Mouse (Mus musculus) kidney, embryonic 15.5 days (tissue): Measurements from ENCODE around the gene Rbm26. TPM values are rescaled to one million over a fixed set of nuclear protein-coding genes. Genes with fewer than 3 reads are reported as not detected.

ENCODE experiments used
- ATAC-seq: fragments of 200-750 bp; cut with Nextera tagmentation; replicated peaks from 2 replicates; pipeline ENCODE4 v1.8.0; 2017; ENCODE audit warnings: moderate TSS enrichment; ENCODE audit not compliant: low FRiP score
- H3K27ac ChIP-seq: fragments of 300-500 bp; sonication (generic); 2 replicates; pipeline ENCODE4 v1.5.1; 2015; ENCODE audit warnings: mild to moderate bottlenecking, inconsistent platforms
- H3K27me3 ChIP-seq: fragments of 300-500 bp; sonication (generic); 2 replicates; pipeline ENCODE4 v1.6.1; 2015; ENCODE audit warnings: inconsistent platforms
- H3K36me3 ChIP-seq: fragments of 300-500 bp; sonication (generic); 2 replicates; pipeline ENCODE4 v1.6.1; 2015; ENCODE audit warnings: inconsistent platforms
- H3K4me1 ChIP-seq: fragments of 300-500 bp; sonication (generic); 2 replicates; pipeline ENCODE4 v1.6.1; 2015; ENCODE audit warnings: inconsistent platforms
- H3K4me2 ChIP-seq: fragments of 300-500 bp; sonication (generic); 2 replicates; pipeline ENCODE4 v1.6.1; 2015; ENCODE audit warnings: moderate library complexity, mild to moderate bottlenecking, inconsistent platforms
- H3K4me3 ChIP-seq: fragments of 300-500 bp; sonication (generic); replicated peaks from 2 replicates; pipeline ENCODE4 v1.5.1; 2015; ENCODE audit warnings: mild to moderate bottlenecking, inconsistent platforms
- H3K9ac ChIP-seq: fragments of 300-500 bp; sonication (generic); 2 replicates; pipeline ENCODE4 v1.6.1; 2015; ENCODE audit warnings: mild to moderate bottlenecking, inconsistent platforms
- H3K9me3 ChIP-seq: fragments of 300-500 bp; sonication (generic); replicated peaks from 2 replicates; pipeline ENCODE4 v1.6.1; 2016; ENCODE audit warnings: inconsistent platforms
- WGBS: fragments of 180-500 bp; shearing (Covaris S2); methylation state at CpG from one replicate; pipeline ENCODE4 v1.1.7; 2015; ENCODE audit warnings: mixed read lengths; 5-methylcytosine and 5-hydroxymethylcytosine counted together
- polyA plus RNA-seq: library from polyadenylated mRNA; unstranded; fragments of >200 nt; fragmentation: Nextera tagmentation; extraction: Ambion mirVana; gene quantifications from 2 replicates; pipeline ENCODE4 v1.2.1, GENCODE M21; 2015

Rbm26 gene
- polyA plus RNA-seq, 1 experiment from 2014 or later: 34.0 TPM

- no peak overlapping the region for H3K4me2 ChIP-seq
- no peaks in the 10 kb centered on the region for H3K9me3 ChIP-seq
- H3K4me1 ChIP-seq: 0 out of 2 replicates have a peak, but pooled peaks cover 2% of the 10 kb centered on the region
- no peaks in the 10 kb centered on the region for H3K36me3 ChIP-seq
- H3K27me3 ChIP-seq: no peaks in the 10 kb centered on the region
- no peak overlapping the region for H3K9ac ChIP-seq
- no peak overlapping the region for H3K27ac ChIP-seq
- WGBS: 70% methylated on average over 4 of the region's 4 CpGs
- H3K4me3 ChIP-seq: no peak overlapping the region
- ATAC-seq: no peak
Observed at GRCm38 (mm10) chr14:105164793-105165192, 12.3 kb downstream of the Rbm26 start.

- ATAC-seq: no peak
- Histone ChIP-seq H3K4me1 (no peaks in the 10 kb centered on the region), H3K4me3 (no peak overlapping the region), H3K36me3 (peaks cover 19% of the 10 kb centered on the region), H3K27me3 (no peaks in the 10 kb centered on the region), H3K4me2 (no peak overlapping the region), H3K27ac (no peak overlapping the region), H3K9me3 (no peaks in the 10 kb centered on the region), H3K9ac (no peak overlapping the region)
- WGBS: 97% methylated on average over 1 of the region's 1 CpGs
Observed at GRCm38 (mm10) chr14:105161334-105161733, 15.8 kb downstream of the Rbm26 start.

GRCm38 (mm10) chr14:105158526-105158925 lies 18.6 kb downstream of the Rbm26 start:
- 0 out of 2 replicates have a peak, but pooled peaks have one; percentile 40 for ATAC-seq
- Histone ChIP-seq H3K27ac (no peak overlapping the region), H3K9ac (no peak overlapping the region), H3K27me3 (no peaks in the 10 kb centered on the region), H3K36me3 (peaks cover 30% of the 10 kb centered on the region), H3K4me2 (no peak overlapping the region), H3K4me3 (no peak overlapping the region), H3K4me1 (no peaks in the 10 kb centered on the region), H3K9me3 (no peaks in the 10 kb centered on the region)
- 10% methylated on average over 2 of the region's 2 CpGs for WGBS

- Histone ChIP-seq H3K9ac (no peak overlapping the region), H3K27ac (no peak overlapping the region), H3K9me3 (no peaks in the 10 kb centered on the region), H3K36me3 (peaks cover 45% of the 10 kb centered on the region), H3K27me3 (no peaks in the 10 kb centered on the region), H3K4me3 (no peak overlapping the region), H3K4me1 (no peaks in the 10 kb centered on the region), H3K4me2 (no peak overlapping the region)
- ATAC-seq: no peak
- WGBS: 87% methylated on average over 3 of the region's 3 CpGs
Observed at GRCm38 (mm10) chr14:105134076-105134475, 43.1 kb downstream of the Rbm26 start.

GRCm38 (mm10) chr14:105127715-105128385 lies 49.3 kb downstream of the Rbm26 start:
- peaks cover 64% of the 10 kb centered on the region for H3K36me3 ChIP-seq
- H3K4me1 ChIP-seq: no peaks in the 10 kb centered on the region
- 92% methylated on average over 4 of the region's 4 CpGs for WGBS

GRCm38 (mm10) chr14:105124513-105124912 lies 52.6 kb downstream of the Rbm26 start:
- H3K36me3 ChIP-seq: peaks cover 62% of the 10 kb centered on the region
- no peaks in the 10 kb centered on the region for H3K9me3 ChIP-seq
- ATAC-seq: no peak
- H3K4me3 ChIP-seq: no peak overlapping the region
- no peak overlapping the region for H3K9ac ChIP-seq
- 90% methylated on average over 9 of the region's 9 CpGs for WGBS
- H3K4me1 ChIP-seq: no peaks in the 10 kb centered on the region
- no peaks in the 10 kb centered on the region for H3K27me3 ChIP-seq
- no peak overlapping the region for H3K4me2 ChIP-seq
- no peak overlapping the region for H3K27ac ChIP-seq

More at GRCm38 (mm10) chr14:105127715-105128385, 49.3 kb downstream of the Rbm26 start:
- ATAC-seq: no peak
- no peak overlapping the region for H3K4me3 ChIP-seq
- no peaks in the 10 kb centered on the region for H3K27me3 ChIP-seq
- no peak overlapping the region for H3K27ac ChIP-seq
- no peak overlapping the region for H3K4me2 ChIP-seq
- no peak overlapping the region for H3K9ac ChIP-seq
- H3K9me3 ChIP-seq: no peaks in the 10 kb centered on the region

GRCm38 (mm10) chr14:105115402-105115801 lies 61.7 kb downstream of the Rbm26 start:
- H3K4me3 ChIP-seq: no peak overlapping the region
- 27% methylated on average over 2 of the region's 2 CpGs for WGBS
- no peaks in the 10 kb centered on the region for H3K4me1 ChIP-seq
- no peak overlapping the region for H3K4me2 ChIP-seq
- H3K9me3 ChIP-seq: no peaks in the 10 kb centered on the region
- H3K27me3 ChIP-seq: no peaks in the 10 kb centered on the region
- H3K27ac ChIP-seq: no peak overlapping the region
- peaks cover 27% of the 10 kb centered on the region for H3K36me3 ChIP-seq
- ATAC-seq: peak; percentile 92
- H3K9ac ChIP-seq: no peak overlapping the region

GRCm38 (mm10) chr14:105106252-105106651 lies 70.9 kb downstream of the Rbm26 start:
- H3K27me3 ChIP-seq: no peaks in the 10 kb centered on the region
- 97% methylated on average over 2 of the region's 2 CpGs for WGBS
- no peak overlapping the region for H3K9ac ChIP-seq
- peaks cover 16% of the 10 kb centered on the region for H3K36me3 ChIP-seq
- H3K9me3 ChIP-seq: no peaks in the 10 kb centered on the region
- H3K27ac ChIP-seq: no peak overlapping the region
- no peaks in the 10 kb centered on the region for H3K4me1 ChIP-seq
- ATAC-seq: no peak
- H3K4me3 ChIP-seq: no peak overlapping the region
- no peak overlapping the region for H3K4me2 ChIP-seq

- no peaks in the 10 kb centered on the region for H3K27me3 ChIP-seq
- H3K36me3 ChIP-seq: no peaks in the 10 kb centered on the region
- H3K4me1 ChIP-seq: no peaks in the 10 kb centered on the region
- no peak overlapping the region for H3K4me2 ChIP-seq
- no peak overlapping the region for H3K4me3 ChIP-seq
- WGBS: 80% methylated on average over 7 of the region's 7 CpGs
- no peak overlapping the region for H3K9ac ChIP-seq
- H3K9me3 ChIP-seq: no peaks in the 10 kb centered on the region
- no peak overlapping the region for H3K27ac ChIP-seq
- ATAC-seq: no peak
Observed at GRCm38 (mm10) chr14:105098861-105099260, 78.3 kb downstream of the Rbm26 start.

GRCm38 (mm10) chr14:105096221-105096620 lies 80.9 kb downstream of the Rbm26 start:
- Histone ChIP-seq H3K27ac (no peak overlapping the region), H3K4me2 (no peak overlapping the region), H3K27me3 (no peaks in the 10 kb centered on the region), H3K9me3 (no peaks in the 10 kb centered on the region), H3K9ac (no peak overlapping the region), H3K4me1 (no peaks in the 10 kb centered on the region), H3K4me3 (no peak overlapping the region), H3K36me3 (no peaks in the 10 kb centered on the region)
- 56% methylated on average over 3 of the region's 3 CpGs for whole genome bisulfite sequencing
- ATAC-seq: no peak

GRCm38 (mm10) chr14:105087001-105087400 lies 90.1 kb downstream of the Rbm26 start:
- H3K9me3 ChIP-seq: no peaks in the 10 kb centered on the region
- ATAC-seq: no peak
- 78% methylated on average over 4 of the region's 4 CpGs for whole genome bisulfite sequencing
- H3K9ac ChIP-seq: no peak overlapping the region
- no peaks in the 10 kb centered on the region for H3K27me3 ChIP-seq
- H3K4me2 ChIP-seq: no peak overlapping the region
- H3K4me3 ChIP-seq: no peak overlapping the region
- no peak overlapping the region for H3K27ac ChIP-seq
- no peaks in the 10 kb centered on the region for H3K4me1 ChIP-seq
- H3K36me3 ChIP-seq: no peaks in the 10 kb centered on the region

- no peak overlapping the region for H3K4me3 ChIP-seq
- 77% methylated on average over 7 of the region's 7 CpGs for WGBS
- no peaks in the 10 kb centered on the region for H3K36me3 ChIP-seq
- no peak for ATAC-seq
- no peak overlapping the region for H3K27ac ChIP-seq
- H3K27me3 ChIP-seq: no peaks in the 10 kb centered on the region
- no peaks in the 10 kb centered on the region for H3K4me1 ChIP-seq
- no peak overlapping the region for H3K9ac ChIP-seq
- no peak overlapping the region for H3K4me2 ChIP-seq
- no peaks in the 10 kb centered on the region for H3K9me3 ChIP-seq
Observed at GRCm38 (mm10) chr14:105085332-105085993, 91.7 kb downstream of the Rbm26 start.
